Mouse (Mus musculus) embryonic facial prominence, embryonic 12.5 days (tissue): ENCODE data around the gene Atp13a1. TPM values are rescaled to one million over a fixed set of nuclear protein-coding genes. Genes with fewer than 3 reads are reported as not detected.
A peak's percentile ranks its signal among the peaks of the same experiment; 100 is the strongest.

Experiments
- ATAC-seq: fragments of 200-750 bp; cut with Nextera tagmentation; 2 replicates; pipeline ENCODE4 v1.8.0; 2017; ENCODE audit not compliant: insufficient number of reproducible peaks, insufficient read depth, low FRiP score, low TSS enrichment
- H3K27ac ChIP-seq: fragments of 300-500 bp; sonication (generic); 2 replicates; pipeline ENCODE4 v1.5.1; 2016; ENCODE audit warnings: mild to moderate bottlenecking
- H3K27me3 ChIP-seq: fragments of 300-500 bp; sonication (generic); 2 replicates; pipeline ENCODE4 v1.6.1; 2016; ENCODE audit warnings: mild to moderate bottlenecking, moderate library complexity
- H3K36me3 ChIP-seq: fragments of 300-500 bp; sonication (generic); 2 replicates; pipeline ENCODE4 v1.6.1; 2016; ENCODE audit warnings: mild to moderate bottlenecking
- H3K4me1 ChIP-seq: fragments of 300-500 bp; sonication (generic); 2 replicates; pipeline ENCODE4 v1.6.1; 2016
- H3K4me2 ChIP-seq: fragments of 300-500 bp; sonication (generic); replicated peaks from 2 replicates; pipeline ENCODE4 v1.6.1; 2016; ENCODE audit warnings: mild to moderate bottlenecking, moderate library complexity
- H3K4me3 ChIP-seq: fragments of 300-500 bp; sonication (generic); 2 replicates; pipeline ENCODE4 v1.5.1; 2016; ENCODE audit warnings: mild to moderate bottlenecking
- H3K9ac ChIP-seq: fragments of 300-500 bp; sonication (generic); 2 replicates; pipeline ENCODE4 v1.6.1; 2016; ENCODE audit warnings: mild to moderate bottlenecking, moderate library complexity
- H3K9me3 ChIP-seq: fragments of 300-500 bp; sonication (generic); 2 replicates; pipeline ENCODE4 v1.6.1; 2016; ENCODE audit warnings: mild to moderate bottlenecking, moderate library complexity
- WGBS: fragments of 180-500 bp; shearing (Covaris S2); methylation state at CpG from one replicate; pipeline ENCODE4 v1.1.7; 2016; 5-methylcytosine and 5-hydroxymethylcytosine counted together
- polyA plus RNA-seq: library from polyadenylated mRNA; unstranded; fragments of >200 nt; fragmentation: Nextera tagmentation; extraction: Ambion mirVana; gene quantifications from 2 replicates; pipeline ENCODE4 v1.2.1, GENCODE M21; 2016

Gene Atp13a1
- polyA plus RNA-seq, 1 experiment from 2014 or later, result 55.3 TPM

DNA sequence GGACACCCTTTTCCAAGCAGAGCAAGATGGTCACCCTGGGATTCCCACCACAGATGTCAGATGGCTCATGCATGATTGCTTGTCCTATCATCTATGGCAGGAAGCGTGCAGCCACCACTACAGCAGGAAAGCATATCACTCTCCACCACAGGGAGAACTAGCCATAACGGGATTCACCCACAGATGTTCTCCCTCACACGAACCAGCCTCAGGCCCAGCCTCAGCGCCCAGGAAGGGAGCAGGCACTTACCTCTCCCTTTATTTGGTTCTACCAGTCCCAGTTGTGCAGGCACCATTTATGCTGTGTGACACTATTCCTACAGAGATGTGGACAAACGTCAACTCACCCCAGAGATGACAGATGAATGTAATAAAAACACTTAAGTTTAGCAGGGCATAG lies 1.9 kb upstream of the Atp13a1 start:
- Histone ChIP-seq H3K4me2 (no peak overlapping the region), H3K4me3 (no peak overlapping the region), H3K36me3 (peaks cover 5% of the 10 kb centered on the region; the same call in 1 of the 2 replicates), H3K27me3 (no peaks in the 10 kb centered on the region), H3K9ac (no peak overlapping the region), H3K27ac (no peak overlapping the region), H3K4me1 (peaks cover 11% of the 10 kb centered on the region), H3K9me3 (no peaks in the 10 kb centered on the region)
- 87% methylated on average over 5 of the region's 5 CpGs for WGBS
- ATAC-seq, result no peak

DNA sequence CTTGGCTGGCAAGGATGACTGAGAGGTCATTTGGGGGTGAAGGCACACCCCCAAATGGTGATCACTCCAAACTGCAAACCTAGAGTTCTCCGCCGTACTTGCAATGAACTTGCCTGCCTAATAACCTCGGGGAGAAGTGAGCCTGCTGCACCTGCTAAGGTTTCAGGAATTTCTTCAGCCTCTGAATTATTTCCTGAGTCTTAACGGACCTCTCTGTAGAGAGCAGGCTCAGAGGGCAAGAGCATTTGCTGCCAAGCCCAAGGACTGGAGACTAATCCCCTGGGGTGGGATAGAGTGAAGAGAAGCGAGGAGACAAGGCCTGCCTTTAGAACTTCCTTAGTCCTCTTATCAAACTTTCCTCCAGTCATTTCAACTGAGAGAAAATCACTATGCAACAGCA lies 1.2 kb upstream of the Atp13a1 start:
- no peak overlapping the region for H3K27ac ChIP-seq
- H3K4me2 ChIP-seq, result peak overlapping the region; percentile 51; the same call in 1 of the 2 replicates

DNA sequence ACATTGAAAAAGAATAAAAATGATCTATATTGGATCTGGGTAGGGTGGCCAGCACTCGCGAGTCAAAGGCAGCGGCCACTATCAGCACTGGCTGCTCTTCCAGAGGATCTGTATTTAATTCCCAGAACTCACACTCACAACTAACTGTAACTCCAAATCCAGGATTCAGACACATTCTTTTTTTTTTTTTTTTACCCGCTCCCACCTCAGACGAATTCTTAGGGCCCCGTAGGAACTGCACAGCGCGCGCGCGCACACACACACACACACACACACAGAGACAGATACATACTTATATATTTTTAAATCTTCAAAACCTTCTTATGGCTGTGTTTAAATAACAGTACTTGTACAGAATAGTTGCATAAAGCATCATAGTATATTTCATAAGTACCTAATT lies 599 bp upstream of the Atp13a1 start:
- peak overlapping the region; percentile 89 for H3K9ac ChIP-seq
- no peaks in the 10 kb centered on the region for H3K27me3 ChIP-seq
- no peaks in the 10 kb centered on the region for H3K9me3 ChIP-seq
- H3K4me3 ChIP-seq, result peak overlapping the region; percentile 99
- WGBS, result 27% methylated on average over 11 of the region's 11 CpGs
- no peak for ATAC-seq
- peaks cover 11% of the 10 kb centered on the region for H3K4me1 ChIP-seq
- H3K4me2 ChIP-seq, result peak overlapping the region; percentile 51
- H3K27ac ChIP-seq, result peak overlapping the region; percentile 63
- H3K36me3 ChIP-seq, result peaks cover 17% of the 10 kb centered on the region; the same call in 1 of the 2 replicates

More for the DNA sequence above, 1.2 kb upstream of the Atp13a1 start:
- H3K27me3 ChIP-seq, result no peaks in the 10 kb centered on the region
- H3K36me3 ChIP-seq, result peaks cover 11% of the 10 kb centered on the region; the same call in 1 of the 2 replicates
- no peaks in the 10 kb centered on the region for H3K9me3 ChIP-seq
- no peak overlapping the region for H3K9ac ChIP-seq
- H3K4me3 ChIP-seq, result no peak overlapping the region
- WGBS, result 66% methylated on average over 5 of the region's 5 CpGs
- H3K4me1 ChIP-seq, result peaks cover 11% of the 10 kb centered on the region
- no peak for ATAC-seq

DNA sequence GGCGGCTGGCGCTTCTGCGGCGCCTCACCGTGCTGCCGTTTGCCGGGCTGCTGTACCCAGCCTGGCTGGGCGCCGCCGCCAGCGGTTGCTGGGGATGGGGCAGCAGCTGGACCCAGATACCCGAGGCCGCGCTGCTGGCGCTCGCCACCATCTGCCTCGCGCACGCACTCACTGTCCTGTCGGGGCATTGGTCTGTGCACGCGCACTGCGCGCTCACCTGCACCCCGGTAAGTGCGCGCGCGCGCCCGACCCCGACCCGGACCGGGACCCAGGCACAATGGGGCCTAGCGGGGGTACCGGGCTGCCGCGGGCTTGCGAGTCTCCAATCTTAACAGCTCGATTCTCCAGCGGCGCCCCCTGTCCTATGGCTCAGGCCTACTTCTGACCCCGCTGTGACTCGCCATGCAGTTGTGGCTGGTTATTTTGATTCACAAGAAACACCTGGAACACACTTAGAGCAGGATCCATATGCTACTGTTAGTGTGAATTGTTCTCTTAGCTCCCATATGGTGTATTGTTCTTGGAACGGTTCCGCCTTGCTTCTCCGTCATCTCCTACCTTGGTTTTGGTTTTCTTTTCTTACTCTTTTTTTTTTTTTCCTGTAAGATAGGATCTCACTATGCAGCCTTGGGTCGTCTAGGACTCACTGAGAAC lies 579 bp downstream of the Atp13a1 start:
- H3K9me3 ChIP-seq, result no peaks in the 10 kb centered on the region
- WGBS, result under 1% methylated on average over 48 of the region's 48 CpGs
- peak overlapping the region; percentile 99 for H3K4me3 ChIP-seq
- peak overlapping the region; percentile 63 for H3K27ac ChIP-seq
- H3K9ac ChIP-seq, result peak overlapping the region; percentile 89
- peaks cover 29% of the 10 kb centered on the region for H3K36me3 ChIP-seq
- peak overlapping the region; percentile 51 for H3K4me2 ChIP-seq
- ATAC-seq, result peak; percentile 68
- no peaks in the 10 kb centered on the region for H3K27me3 ChIP-seq
- peaks cover 11% of the 10 kb centered on the region for H3K4me1 ChIP-seq

DNA sequence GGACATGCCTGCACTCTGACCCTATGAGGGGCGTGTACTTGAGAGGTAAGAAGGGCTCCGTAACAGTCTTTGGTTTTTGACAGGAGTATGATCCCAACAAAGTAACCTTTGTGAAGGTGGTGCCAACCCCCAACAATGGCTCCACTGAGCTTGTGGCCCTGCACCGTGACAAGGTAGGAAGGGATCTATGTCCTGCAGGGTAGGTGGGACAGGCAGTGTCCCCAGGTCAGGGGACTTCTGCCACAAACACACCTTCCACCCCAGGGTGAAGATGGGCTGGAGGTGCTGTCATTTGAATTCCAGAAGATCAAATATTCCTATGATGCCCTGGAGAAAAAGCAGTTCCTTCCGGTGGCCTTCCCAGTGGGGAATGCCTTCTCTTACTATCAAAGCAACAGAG lies 2.7 kb downstream of the Atp13a1 start:
- WGBS, result 91% methylated on average over 4 of the region's 4 CpGs
- Histone ChIP-seq H3K36me3 (peaks cover 50% of the 10 kb centered on the region), H3K27ac (no peak overlapping the region), H3K4me2 (no peak overlapping the region), H3K9me3 (no peaks in the 10 kb centered on the region), H3K4me3 (no peak overlapping the region), H3K9ac (no peak overlapping the region), H3K4me1 (peaks cover 11% of the 10 kb centered on the region), H3K27me3 (no peaks in the 10 kb centered on the region)
- no peak for ATAC-seq

DNA sequence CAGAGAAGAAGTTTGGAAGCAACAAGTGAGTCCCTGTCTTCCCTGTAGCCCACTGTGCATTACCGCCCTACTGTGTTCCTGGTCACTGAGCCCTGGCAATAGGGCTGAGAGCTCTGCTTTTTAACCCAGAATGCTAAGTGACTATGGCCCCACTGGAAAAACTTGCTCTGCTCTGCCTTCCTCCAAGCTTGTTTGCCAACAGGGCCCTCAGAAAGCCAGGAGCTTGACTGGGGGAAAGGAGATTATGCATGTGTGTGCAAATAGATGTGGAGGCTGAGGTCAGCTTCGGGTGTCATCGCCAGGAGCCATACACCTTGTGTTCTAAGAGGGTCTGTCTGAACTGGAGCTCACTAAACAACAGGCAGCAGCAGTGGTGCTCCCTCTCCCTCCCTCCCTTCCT lies 3.1 kb downstream of the Atp13a1 start:
- H3K4me1 ChIP-seq, result peaks cover 11% of the 10 kb centered on the region
- H3K36me3 ChIP-seq, result peaks cover 55% of the 10 kb centered on the region
- no peaks in the 10 kb centered on the region for H3K9me3 ChIP-seq
- 95% methylated on average over 3 of the region's 3 CpGs for WGBS
- H3K4me2 ChIP-seq, result no peak overlapping the region
- no peak overlapping the region for H3K4me3 ChIP-seq
- H3K9ac ChIP-seq, result no peak overlapping the region
- no peak for ATAC-seq
- no peaks in the 10 kb centered on the region for H3K27me3 ChIP-seq
- H3K27ac ChIP-seq, result no peak overlapping the region

DNA sequence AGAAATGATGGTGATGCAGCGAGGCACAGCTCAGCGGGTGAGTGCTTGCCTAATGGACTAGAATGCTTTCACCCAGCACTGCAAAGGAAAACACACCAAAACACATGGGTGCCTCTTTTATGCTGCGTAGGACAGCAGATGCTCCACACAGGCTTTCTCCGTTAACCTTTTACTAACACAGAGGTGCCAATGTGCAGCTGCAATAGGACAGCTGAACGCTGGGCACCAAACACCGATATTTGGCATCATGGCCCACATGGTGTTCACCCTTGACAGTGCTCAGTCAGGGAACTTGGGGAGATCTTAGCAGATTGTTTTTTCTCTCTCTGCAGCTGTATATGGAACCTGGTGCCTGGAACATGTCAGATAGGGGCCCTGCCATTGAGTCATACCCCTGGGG lies 3.9 kb downstream of the Atp13a1 start:
- peaks cover 11% of the 10 kb centered on the region for H3K4me1 ChIP-seq
- WGBS, result 94% methylated on average over 6 of the region's 6 CpGs
- H3K4me3 ChIP-seq, result no peak overlapping the region
- H3K4me2 ChIP-seq, result no peak overlapping the region
- H3K27ac ChIP-seq, result no peak overlapping the region
- H3K9ac ChIP-seq, result no peak overlapping the region
- no peaks in the 10 kb centered on the region for H3K27me3 ChIP-seq
- no peak for ATAC-seq
- peaks cover 63% of the 10 kb centered on the region for H3K36me3 ChIP-seq
- no peaks in the 10 kb centered on the region for H3K9me3 ChIP-seq

DNA sequence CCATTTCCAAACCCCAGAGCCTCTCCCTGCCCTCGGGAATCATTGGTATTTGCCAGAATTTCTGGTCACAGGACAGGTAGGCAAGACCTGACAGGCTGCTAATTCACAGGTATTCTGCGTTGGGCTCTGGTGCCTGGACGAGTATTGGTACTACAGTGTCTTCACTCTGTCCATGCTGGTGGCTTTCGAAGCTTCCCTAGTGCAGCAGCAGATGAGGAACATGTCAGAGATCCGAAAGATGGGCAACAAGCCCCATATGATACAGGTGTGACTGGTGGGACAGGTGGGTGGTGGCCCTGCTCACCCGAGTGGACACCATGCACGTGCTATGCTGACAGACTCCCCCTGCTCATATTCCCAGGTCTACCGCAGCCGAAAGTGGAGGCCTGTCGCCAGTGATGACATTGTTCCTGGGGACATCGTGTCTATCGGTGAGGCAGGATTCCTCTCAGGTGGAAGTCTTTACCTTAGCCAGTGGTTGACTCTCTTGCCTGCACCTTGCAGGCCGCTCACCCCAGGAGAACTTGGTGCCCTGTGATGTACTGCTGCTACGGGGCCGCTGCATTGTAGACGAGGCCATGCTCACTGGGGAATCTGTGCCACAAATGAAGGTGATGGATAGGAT lies 5.9 kb downstream of the Atp13a1 start:
- Histone ChIP-seq H3K4me1 (peaks cover 11% of the 10 kb centered on the region), H3K36me3 (peaks cover 80% of the 10 kb centered on the region), H3K9me3 (no peaks in the 10 kb centered on the region), H3K27me3 (no peaks in the 10 kb centered on the region), H3K4me2 (no peak overlapping the region), H3K9ac (no peak overlapping the region), H3K4me3 (no peak overlapping the region), H3K27ac (no peak overlapping the region)
- WGBS, result 92% methylated on average over 16 of the region's 16 CpGs
- ATAC-seq, result no peak

DNA sequence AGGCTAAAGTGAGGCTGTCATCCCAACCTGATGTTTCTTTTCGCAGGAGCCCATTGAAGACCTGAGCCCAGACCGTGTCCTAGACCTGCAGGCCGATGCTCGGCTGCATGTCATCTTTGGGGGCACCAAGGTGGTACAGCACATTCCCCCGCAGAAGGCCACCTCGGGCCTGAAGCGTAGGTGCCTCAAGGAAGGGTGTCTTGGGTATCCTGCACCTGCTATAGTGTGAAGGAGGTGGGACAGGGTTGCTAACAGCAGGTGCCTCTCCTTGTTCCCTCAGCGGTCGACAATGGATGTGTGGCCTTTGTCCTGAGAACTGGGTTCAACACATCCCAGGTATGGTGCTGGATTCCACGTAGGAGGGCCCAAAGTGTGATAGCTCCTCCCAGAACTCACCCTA lies 6.7 kb downstream of the Atp13a1 start:
- peaks cover 3% of the 10 kb centered on the region for H3K4me1 ChIP-seq
- ATAC-seq, result no peak
- peaks cover 88% of the 10 kb centered on the region for H3K36me3 ChIP-seq
- no peaks in the 10 kb centered on the region for H3K27me3 ChIP-seq
- no peak overlapping the region for H3K4me2 ChIP-seq
- no peak overlapping the region for H3K27ac ChIP-seq
- no peak overlapping the region for H3K4me3 ChIP-seq
- no peaks in the 10 kb centered on the region for H3K9me3 ChIP-seq
- 93% methylated on average over 10 of the region's 10 CpGs for WGBS
- H3K9ac ChIP-seq, result no peak overlapping the region

DNA sequence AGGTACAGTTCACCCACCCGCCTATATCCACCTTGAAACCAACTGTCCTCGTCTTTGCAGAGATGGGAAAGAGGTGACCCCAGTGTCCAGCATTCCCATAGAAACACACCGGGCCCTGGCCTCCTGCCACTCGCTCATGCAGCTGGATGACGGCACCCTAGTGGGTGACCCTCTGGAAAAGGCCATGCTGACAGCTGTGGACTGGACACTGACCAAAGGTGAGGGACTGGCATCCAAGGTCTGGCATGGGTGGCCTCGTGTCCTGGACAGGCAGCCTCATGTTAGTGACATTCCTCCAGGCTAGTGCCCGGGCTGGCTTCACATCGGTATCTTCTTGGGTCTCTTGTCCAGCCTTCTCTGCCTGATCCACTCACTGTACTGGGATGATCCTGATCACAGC lies 8.3 kb downstream of the Atp13a1 start:
- no peaks in the 10 kb centered on the region for H3K27me3 ChIP-seq
- WGBS, result 91% methylated on average over 8 of the region's 8 CpGs
- peaks cover 98% of the 10 kb centered on the region for H3K36me3 ChIP-seq
- no peaks in the 10 kb centered on the region for H3K9me3 ChIP-seq
- no peak overlapping the region for H3K4me2 ChIP-seq
- H3K9ac ChIP-seq, result no peak overlapping the region
- no peak for ATAC-seq
- no peak overlapping the region for H3K4me3 ChIP-seq
- H3K4me1 ChIP-seq, result no peaks in the 10 kb centered on the region
- no peak overlapping the region for H3K27ac ChIP-seq

DNA sequence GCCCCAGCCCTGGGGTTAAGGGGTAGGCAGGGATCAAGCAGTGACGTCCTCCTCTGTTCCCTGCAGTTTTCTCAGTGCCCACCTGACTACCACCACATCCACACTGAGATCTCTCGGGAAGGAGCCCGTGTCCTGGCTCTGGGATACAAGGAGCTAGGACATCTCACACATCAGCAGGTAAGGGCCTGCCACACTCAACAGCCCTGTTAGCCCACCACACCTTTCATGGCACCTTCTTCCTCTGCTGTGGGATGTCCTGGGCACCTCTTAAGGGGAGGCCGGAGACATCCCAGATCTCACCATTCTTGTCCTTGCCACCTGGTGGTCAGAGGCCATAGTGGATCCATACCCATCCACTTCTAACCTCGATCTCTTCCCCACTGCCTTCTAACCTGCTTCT lies 9.0 kb downstream of the Atp13a1 start:
- no peaks in the 10 kb centered on the region for H3K9me3 ChIP-seq
- H3K9ac ChIP-seq, result no peak overlapping the region
- no peak for ATAC-seq
- H3K4me1 ChIP-seq, result no peaks in the 10 kb centered on the region
- no peaks in the 10 kb centered on the region for H3K27me3 ChIP-seq
- WGBS, result 92% methylated on average over 5 of the region's 5 CpGs
- no peak overlapping the region for H3K27ac ChIP-seq
- no peak overlapping the region for H3K4me3 ChIP-seq
- no peak overlapping the region for H3K4me2 ChIP-seq
- H3K36me3 ChIP-seq, result peaks cover 96% of the 10 kb centered on the region

DNA sequence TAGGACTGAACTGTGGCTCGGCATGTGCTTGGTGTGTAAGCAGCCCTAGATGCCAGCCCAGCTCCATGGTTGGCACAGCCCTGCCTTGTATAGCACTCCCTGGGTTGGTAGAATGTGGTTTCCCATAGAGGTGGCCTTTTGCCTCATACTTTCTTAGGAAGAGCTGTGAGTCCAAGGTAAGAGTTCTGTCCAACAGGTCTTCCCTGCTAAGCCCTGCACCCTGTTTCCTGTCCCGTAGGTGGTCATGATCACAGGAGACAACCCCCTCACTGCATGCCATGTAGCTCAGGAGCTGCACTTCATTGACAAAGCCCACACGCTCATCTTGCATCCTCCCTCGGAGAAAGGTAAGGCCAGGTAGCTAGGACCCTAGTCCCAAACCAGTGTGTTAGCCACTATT lies 10.8 kb downstream of the Atp13a1 start:
- WGBS, result 90% methylated on average over 4 of the region's 4 CpGs
- no peak for ATAC-seq
- no peak overlapping the region for H3K4me3 ChIP-seq

More for the DNA sequence above, 10.8 kb downstream of the Atp13a1 start:
- no peaks in the 10 kb centered on the region for H3K9me3 ChIP-seq
- H3K4me1 ChIP-seq, result no peaks in the 10 kb centered on the region
- H3K27ac ChIP-seq, result no peak overlapping the region
- H3K36me3 ChIP-seq, result peaks cover 96% of the 10 kb centered on the region
- H3K27me3 ChIP-seq, result no peaks in the 10 kb centered on the region
- H3K9ac ChIP-seq, result no peak overlapping the region
- H3K4me2 ChIP-seq, result no peak overlapping the region
